Mouse (Mus musculus) ES-E14 (cell line): ENCODE measurements around the gene Cpeb4. TPM values are rescaled to one million over a fixed set of nuclear protein-coding genes. Genes with fewer than 3 reads are reported as not detected.

Experiments
- DNase-seq: peaks from one replicate; pipeline ENCODE4 v3.0.0-alpha.2; 2013; ENCODE audit warnings: low read depth, low spot score
- H3K27ac ChIP-seq: 2 replicates; pipeline ENCODE4 v1.5.1; 2012; ENCODE audit warnings: low read depth, mild to moderate bottlenecking, low read length, moderate library complexity, mixed read lengths; ENCODE audit not compliant: poor library complexity, insufficient read depth, severe bottlenecking
- H3K36me3 ChIP-seq: 2 replicates; pipeline ENCODE4 v1.6.1; 2012; ENCODE audit warnings: mild to moderate bottlenecking, low read length, moderate library complexity, mixed read lengths; ENCODE audit not compliant: control insufficient read depth, poor library complexity, insufficient read depth, severe bottlenecking
- H3K4me1 ChIP-seq, 2 experiments: fragments of 150-350 bp in 1 of 2; sonication (generic) in 1 of 2; 2 replicates each; pipeline ENCODE4 v1.6.1; 2012; ENCODE audit warnings: low read length in 2 of 2, mild to moderate bottlenecking in 1 of 2, mixed read lengths in 1 of 2; ENCODE audit not compliant: control insufficient read depth in 2 of 2, insufficient read depth in 2 of 2, poor library complexity in 1 of 2
- H3K4me3 ChIP-seq, 2 experiments: fragments of 150-350 bp in 1 of 2; sonication (generic) in 1 of 2; 2 replicates each; pipeline ENCODE4 v1.5.1; 2012; ENCODE audit warnings: low read length in 2 of 2, low read depth in 1 of 2, mild to moderate bottlenecking in 1 of 2, mixed read lengths in 1 of 2; ENCODE audit not compliant: insufficient read depth in 1 of 2, poor library complexity in 1 of 2, severe bottlenecking in 1 of 2
- H3K9ac ChIP-seq: 2 replicates; pipeline ENCODE4 v1.6.1; 2012; ENCODE audit warnings: low read depth, mild to moderate bottlenecking, low read length, mixed read lengths; ENCODE audit not compliant: poor library complexity, insufficient read depth, severe bottlenecking
- H3K9me3 ChIP-seq: fragments of 150-350 bp; sonication (generic); 2 replicates; pipeline ENCODE4 v1.6.1; 2012; ENCODE audit warnings: low read depth, mild to moderate bottlenecking, low read length; ENCODE audit not compliant: control insufficient read depth, insufficient read depth
- CHD2 ChIP-seq: IDR thresholded peaks from 2 replicates; pipeline ENCODE4 v1.6.1; 2014; ENCODE audit warnings: mild to moderate bottlenecking, low read depth, low read length, inconsistent platforms
- HCFC1 ChIP-seq: IDR thresholded peaks from 2 replicates; pipeline ENCODE4 v1.6.1; 2012; ENCODE audit warnings: low read length, inconsistent platforms, borderline replicate concordance; ENCODE audit not compliant: insufficient read depth
- MAFK ChIP-seq: IDR thresholded peaks from 2 replicates; pipeline ENCODE4 v1.6.1; 2014; ENCODE audit warnings: mild to moderate bottlenecking, low read depth, low read length, inconsistent platforms; ENCODE audit not compliant: insufficient read depth
- ZC3H11A ChIP-seq: IDR thresholded peaks from 2 replicates; pipeline ENCODE4 v1.6.1; 2012; ENCODE audit warnings: low read depth, mild to moderate bottlenecking, inconsistent platforms, low read length, borderline replicate concordance
- ZNF384 ChIP-seq: IDR thresholded peaks from 2 replicates; pipeline ENCODE4 v1.6.1; 2012; ENCODE audit warnings: low read depth, low read length, inconsistent platforms
- in situ Hi-C, 2 experiments: fragments of 600-800 bp; cut with MboI; formaldehyde crosslinking; loops; one replicate each; pipeline ENCODE4 v1.15.1; 2025; ENCODE audit warnings: low sequenced_read_pairs in 2 of 2, inconsistent platforms in 1 of 2; ENCODE audit not compliant: unreplicated experiment in 2 of 2
- total RNA-seq: library from RNA; depleted of rRNA; stranded (reverse); fragments of 300-350 nt; gene quantifications from 2 replicates; pipeline ENCODE4 v1.2.3, GENCODE M21; 2012

The Cpeb4 gene
- total RNA-seq, 1 experiment: 11.5 TPM

- no peak for DNase-seq
- TF ChIP-seq HCFC1 (no peak), MAFK (no peak), ZNF384 (no peak), CHD2 (no peak), ZC3H11A (no peak)
Measured at GRCm38 (mm10) chr11:31831983-31832382, 40.0 kb upstream of the Cpeb4 start.

GRCm38 (mm10) chr11:31832439-31832980, 39.5 kb upstream of the Cpeb4 start:
- Histone ChIP-seq H3K4me1 (no peaks in the 10 kb centered on the region), H3K4me3 (no peak overlapping the region), H3K27ac (no peak overlapping the region), H3K9me3 (no peaks in the 10 kb centered on the region), H3K9ac (no peak overlapping the region), H3K36me3 (no peaks in the 10 kb centered on the region)
- TF ChIP-seq ZNF384 (no peak), HCFC1 (no peak), ZC3H11A (no peak), MAFK (no peak), CHD2 (no peak)
- in situ Hi-C loops: no loop called here
- no peak for DNase-seq

More at GRCm38 (mm10) chr11:31831983-31832382, 40.0 kb upstream of the Cpeb4 start:
- no peak overlapping the region for H3K9ac ChIP-seq
- H3K9me3 ChIP-seq: no peaks in the 10 kb centered on the region
- no peaks in the 10 kb centered on the region for H3K4me1 ChIP-seq
- H3K27ac ChIP-seq: no peak overlapping the region
- H3K36me3 ChIP-seq: no peaks in the 10 kb centered on the region
- no peak overlapping the region for H3K4me3 ChIP-seq
- in situ Hi-C loops: no loop called here

GRCm38 (mm10) chr11:31833506-31833905, 38.5 kb upstream of the Cpeb4 start:
- H3K4me1 ChIP-seq: no peaks in the 10 kb centered on the region
- TF ChIP-seq MAFK: no peak
- TF ChIP-seq ZC3H11A: no peak
- no peak for TF ChIP-seq CHD2
- no peak for TF ChIP-seq ZNF384
- TF ChIP-seq HCFC1: no peak
- H3K27ac ChIP-seq: no peak overlapping the region
- no peak overlapping the region for H3K4me3 ChIP-seq
- in situ Hi-C loops: no loop called here
- H3K36me3 ChIP-seq: no peaks in the 10 kb centered on the region
- H3K9me3 ChIP-seq: no peaks in the 10 kb centered on the region
- H3K9ac ChIP-seq: no peak overlapping the region
- no peak for DNase-seq

GRCm38 (mm10) chr11:31835352-31835751, 36.7 kb upstream of the Cpeb4 start:
- no peak for DNase-seq
- no peak overlapping the region for H3K9ac ChIP-seq

DNA sequence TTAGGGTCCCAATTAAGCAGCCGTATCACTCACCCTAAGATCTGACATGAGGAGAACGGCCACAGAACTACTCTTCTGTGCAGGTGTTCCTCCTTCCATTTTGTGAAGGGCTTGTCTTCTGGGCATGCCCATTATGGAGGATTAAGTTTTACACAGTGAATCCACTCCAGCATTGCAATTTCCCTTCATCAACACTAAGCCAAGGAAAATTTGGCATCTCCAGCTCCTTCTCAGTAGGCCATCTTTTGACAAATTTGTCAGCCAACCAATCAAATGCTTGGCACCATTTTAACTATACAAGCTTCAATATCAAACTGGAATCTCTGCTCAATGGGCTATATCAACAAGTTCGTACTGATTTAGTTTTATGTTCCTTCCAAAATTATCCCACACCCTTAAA, 34.8 kb upstream of the Cpeb4 start:
- H3K9me3 ChIP-seq: no peaks in the 10 kb centered on the region
- H3K36me3 ChIP-seq: no peaks in the 10 kb centered on the region
- H3K4me1 ChIP-seq: no peaks in the 10 kb centered on the region
- H3K4me3 ChIP-seq: no peak overlapping the region
- in situ Hi-C loops: no loop called here
- H3K27ac ChIP-seq: no peak overlapping the region
- H3K9ac ChIP-seq: no peak overlapping the region
- DNase-seq: no peak
- TF ChIP-seq MAFK (no peak), HCFC1 (no peak), ZC3H11A (no peak), CHD2 (no peak), ZNF384 (no peak)

More at GRCm38 (mm10) chr11:31835352-31835751, 36.7 kb upstream of the Cpeb4 start:
- in situ Hi-C loops: no loop called here
- TF ChIP-seq MAFK (no peak), HCFC1 (no peak), CHD2 (no peak), ZC3H11A (no peak), ZNF384 (no peak)
- Histone ChIP-seq H3K4me3 (no peak overlapping the region), H3K36me3 (no peaks in the 10 kb centered on the region), H3K4me1 (no peaks in the 10 kb centered on the region), H3K27ac (no peak overlapping the region), H3K9me3 (no peaks in the 10 kb centered on the region)
